Mouse (Mus musculus) stomach, postnatal 0 days (tissue): Measurements from ENCODE around the gene Gpr182.

Source experiments
- CTCF ChIP-seq: IDR thresholded peaks from 2 replicates; pipeline ENCODE4 v1.5.1; 2016; ENCODE audit warnings: antibody characterized with exemption, low read depth, mild to moderate bottlenecking, moderate library complexity
- EP300 ChIP-seq: optimal IDR thresholded peaks from 2 replicates; pipeline ENCODE3; 2016; ENCODE audit warnings: antibody characterized with exemption

DNA sequence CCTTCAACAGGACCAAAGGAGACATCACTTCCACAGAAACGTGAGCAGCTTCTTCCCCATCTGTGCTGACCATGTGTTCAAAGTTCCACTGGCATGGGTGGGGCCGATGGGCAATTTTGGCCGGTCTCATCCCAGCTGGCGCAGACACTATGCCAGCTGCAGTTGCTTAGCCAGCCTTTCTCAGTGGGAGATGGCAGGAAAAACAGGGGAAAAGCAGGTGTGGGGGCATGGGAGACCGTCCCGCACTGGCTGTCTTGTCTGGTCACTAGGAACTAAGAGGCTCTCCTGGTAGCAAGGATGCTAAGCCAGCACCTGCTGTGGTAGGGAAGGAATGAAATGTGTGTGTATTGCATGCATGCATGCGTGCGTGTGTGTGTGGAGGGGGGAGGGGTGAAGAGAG is 23.1 kb downstream of the Gpr182 start:
- TF ChIP-seq CTCF (no peak), EP300 (no peak)
